Mouse (Mus musculus) brain, embryonic 18.5 days (tissue): Measurements from ENCODE around the gene Cd300e.

ENCODE experiments used
- DNase-seq: peaks from one replicate; pipeline ENCODE4 v3.0.0-alpha.2; 2012; ENCODE audit warnings: low read depth, low spot score

The Cd300e gene

GRCm38 (mm10) chr11:115004070-115004469 is 57.9 kb downstream of the Cd300e start:
- DNase-seq = no peak
